Mouse (Mus musculus) embryo, embryonic 11.5 days (tissue): ENCODE measurements around the gene Adora1.
A peak's percentile ranks its signal among the peaks of the same experiment; 100 is the strongest.
"Not testable (repeated sequence)": the region's sequence is repeated elsewhere in the genome, so short reads cannot be mapped to it uniquely, and the experiment has no call there.

Source experiments
- DNase-seq: peaks from one replicate; pipeline ENCODE4 v3.0.0-alpha.2; 2012; ENCODE audit warnings: low read depth, low spot score

Adora1 gene

GRCm38 (mm10) chr1:134235391-134235921 lies at the start of gene Adora1:
Gene Adora1, minus strand, starts transcription at chr1:134235431.
- DNase-seq: no peak

GRCm38 (mm10) chr1:134283108-134283507 lies 47.9 kb upstream of the Adora1 start:
- no peak for DNase-seq

GRCm38 (mm10) chr1:134282342-134282741 lies 47.1 kb upstream of the Adora1 start:
- DNase-seq: no peak

- no peak for DNase-seq
These were observed 46.3 kb upstream of the Adora1 start for GRCm38 (mm10) chr1:134281563-134281962.

GRCm38 (mm10) chr1:134280174-134280573 lies 44.9 kb upstream of the Adora1 start:
- DNase-seq: no peak

- DNase-seq: no peak
These were observed 41.6 kb upstream of the Adora1 start for GRCm38 (mm10) chr1:134276823-134277222.

- no peak for DNase-seq
These were observed 40.6 kb upstream of the Adora1 start for GRCm38 (mm10) chr1:134275616-134276464.

- DNase-seq: no peak
These were observed 39.3 kb upstream of the Adora1 start for GRCm38 (mm10) chr1:134274483-134274920.

GRCm38 (mm10) chr1:134273493-134274395 lies 38.5 kb upstream of the Adora1 start:
- no peak for DNase-seq

- no peak for DNase-seq
These were observed 37.6 kb upstream of the Adora1 start for GRCm38 (mm10) chr1:134272754-134273250.

GRCm38 (mm10) chr1:134270026-134270425 lies 34.8 kb upstream of the Adora1 start:
- no peak for DNase-seq

GRCm38 (mm10) chr1:134265797-134266196 lies 30.6 kb upstream of the Adora1 start:
- DNase-seq: no peak

- no peak for DNase-seq
These were observed 29.1 kb upstream of the Adora1 start for GRCm38 (mm10) chr1:134264341-134264740.

GRCm38 (mm10) chr1:134249681-134250080 lies 14.4 kb upstream of the Adora1 start:
- DNase-seq: not testable (repeated sequence)

GRCm38 (mm10) chr1:134246590-134246989 lies 11.4 kb upstream of the Adora1 start:
- DNase-seq: no peak

- DNase-seq: no peak
These were observed 9.9 kb upstream of the Adora1 start for GRCm38 (mm10) chr1:134245004-134245717.

- DNase-seq: peak; percentile 77
These were observed 9.0 kb upstream of the Adora1 start for GRCm38 (mm10) chr1:134243948-134244914.

- DNase-seq: no peak
These were observed 8.3 kb upstream of the Adora1 start for GRCm38 (mm10) chr1:134243505-134243904.

- DNase-seq: no peak
These were observed 7.1 kb upstream of the Adora1 start for GRCm38 (mm10) chr1:134242286-134242685.

GRCm38 (mm10) chr1:134241298-134241697 lies 6.1 kb upstream of the Adora1 start:
- no peak for DNase-seq
